Mouse (Mus musculus) embryonic facial prominence, embryonic 10.5 days (tissue): Measurements from ENCODE around the gene Yeats2. TPM values are rescaled to one million over a fixed set of nuclear protein-coding genes. Genes with fewer than 3 reads are reported as not detected.

ENCODE experiments used
- DNase-seq: peaks from one replicate; pipeline ENCODE4 v3.0.0-alpha.2; 2017; ENCODE audit warnings: low spot score
- H3K27ac ChIP-seq: fragments of 300-500 bp; sonication (generic); replicated peaks from 2 replicates; pipeline ENCODE4 v1.5.1; 2016; ENCODE audit warnings: mild to moderate bottlenecking
- H3K27me3 ChIP-seq: fragments of 300-500 bp; sonication (generic); replicated peaks from 2 replicates; pipeline ENCODE4 v1.6.1; 2016; ENCODE audit warnings: low read depth, mild to moderate bottlenecking; ENCODE audit not compliant: poor library complexity, severe bottlenecking
- H3K36me3 ChIP-seq: fragments of 300-500 bp; sonication (generic); replicated peaks from 2 replicates; pipeline ENCODE4 v1.6.1; 2016; ENCODE audit warnings: mild to moderate bottlenecking, moderate library complexity
- H3K4me1 ChIP-seq: fragments of 300-500 bp; sonication (generic); 2 replicates; pipeline ENCODE4 v1.6.1; 2016
- H3K4me3 ChIP-seq: fragments of 300-500 bp; sonication (generic); 2 replicates; pipeline ENCODE4 v1.5.1; 2016; ENCODE audit warnings: mild to moderate bottlenecking, moderate library complexity
- H3K9me3 ChIP-seq: fragments of 300-500 bp; sonication (generic); 2 replicates; pipeline ENCODE4 v1.6.1; 2016; ENCODE audit warnings: mild to moderate bottlenecking
- WGBS: fragments of 180-500 bp; shearing (Covaris S2); methylation state at CpG from one replicate; pipeline ENCODE4 v1.1.7; 2016; 5-methylcytosine and 5-hydroxymethylcytosine counted together
- polyA plus RNA-seq: library from polyadenylated mRNA; unstranded; fragments of >200 nt; fragmentation: Nextera tagmentation; extraction: Ambion mirVana; gene quantifications from 2 replicates; pipeline ENCODE4 v1.2.1, GENCODE M21; 2016

Gene Yeats2
- polyA plus RNA-seq, 1 experiment from 2014 or later = 52.7 TPM

GRCm38 (mm10) chr16:20196962-20197361, 56.1 kb downstream of the Yeats2 start:
- H3K27me3 ChIP-seq = no peaks in the 10 kb centered on the region
- peaks cover 99% of the 10 kb centered on the region for H3K36me3 ChIP-seq
- no peak overlapping the region for H3K4me3 ChIP-seq
- no peak for DNase-seq
- 96% methylated on average over 5 of the region's 5 CpGs for WGBS
- H3K9me3 ChIP-seq = no peaks in the 10 kb centered on the region
- no peaks in the 10 kb centered on the region for H3K4me1 ChIP-seq
- no peak overlapping the region for H3K27ac ChIP-seq

GRCm38 (mm10) chr16:20199501-20200201, 58.8 kb downstream of the Yeats2 start:
- 82% methylated on average over 5 of the region's 5 CpGs for WGBS
- Histone ChIP-seq H3K27ac (no peak overlapping the region), H3K9me3 (no peaks in the 10 kb centered on the region), H3K27me3 (no peaks in the 10 kb centered on the region), H3K4me3 (no peak overlapping the region), H3K36me3 (peaks cover 99% of the 10 kb centered on the region), H3K4me1 (no peaks in the 10 kb centered on the region)
- no peak for DNase-seq

GRCm38 (mm10) chr16:20213591-20214226, 72.8 kb downstream of the Yeats2 start:
- no peak overlapping the region for H3K4me3 ChIP-seq
- H3K9me3 ChIP-seq = no peaks in the 10 kb centered on the region
- H3K4me1 ChIP-seq = no peaks in the 10 kb centered on the region
- H3K27ac ChIP-seq = no peak overlapping the region
- DNase-seq = peak; percentile 47
- H3K36me3 ChIP-seq = peaks cover 98% of the 10 kb centered on the region
- no peaks in the 10 kb centered on the region for H3K27me3 ChIP-seq
- WGBS = 91% methylated on average over 3 of the region's 3 CpGs

GRCm38 (mm10) chr16:20222726-20223125, 81.9 kb downstream of the Yeats2 start:
- Histone ChIP-seq H3K4me1 (no peaks in the 10 kb centered on the region), H3K27me3 (no peaks in the 10 kb centered on the region), H3K36me3 (peaks cover 97% of the 10 kb centered on the region), H3K27ac (no peak overlapping the region), H3K9me3 (no peaks in the 10 kb centered on the region), H3K4me3 (no peak overlapping the region)
- DNase-seq = no peak
- 95% methylated on average over 6 of the region's 6 CpGs for WGBS

GRCm38 (mm10) chr16:20226676-20227075, 85.8 kb downstream of the Yeats2 start:
- 92% methylated on average over 4 of the region's 4 CpGs for WGBS
- no peak overlapping the region for H3K27ac ChIP-seq
- peaks cover 97% of the 10 kb centered on the region for H3K36me3 ChIP-seq
- no peak for DNase-seq
- H3K27me3 ChIP-seq = no peaks in the 10 kb centered on the region
- H3K4me1 ChIP-seq = no peaks in the 10 kb centered on the region
- no peaks in the 10 kb centered on the region for H3K9me3 ChIP-seq
- no peak overlapping the region for H3K4me3 ChIP-seq

- Histone ChIP-seq H3K4me3 (no peak overlapping the region), H3K4me1 (no peaks in the 10 kb centered on the region), H3K36me3 (peaks cover 94% of the 10 kb centered on the region), H3K27me3 (no peaks in the 10 kb centered on the region), H3K9me3 (no peaks in the 10 kb centered on the region), H3K27ac (no peak overlapping the region)
- WGBS = 87% methylated on average over 6 of the region's 6 CpGs
- no peak for DNase-seq
Measured at GRCm38 (mm10) chr16:20227504-20227903, 86.6 kb downstream of the Yeats2 start.

- peaks cover 94% of the 10 kb centered on the region for H3K36me3 ChIP-seq
- no peaks in the 10 kb centered on the region for H3K27me3 ChIP-seq
- H3K27ac ChIP-seq = no peak overlapping the region
- no peak for DNase-seq
- no peaks in the 10 kb centered on the region for H3K4me1 ChIP-seq
- H3K4me3 ChIP-seq = no peak overlapping the region
- WGBS = 94% methylated on average over 5 of the region's 5 CpGs
- H3K9me3 ChIP-seq = no peaks in the 10 kb centered on the region
Measured at GRCm38 (mm10) chr16:20228167-20228566, 87.3 kb downstream of the Yeats2 start.

GRCm38 (mm10) chr16:20234406-20234805, 93.5 kb downstream of the Yeats2 start:
- no peaks in the 10 kb centered on the region for H3K4me1 ChIP-seq
- no peak overlapping the region for H3K27ac ChIP-seq
- 0 out of 2 replicates have a peak, but pooled peaks cover 5% of the 10 kb centered on the region for H3K27me3 ChIP-seq
- WGBS = 75% methylated on average over 4 of the region's 4 CpGs
- H3K9me3 ChIP-seq = no peaks in the 10 kb centered on the region
- H3K36me3 ChIP-seq = peaks cover 51% of the 10 kb centered on the region
- no peak for DNase-seq
- H3K4me3 ChIP-seq = no peak overlapping the region

- Histone ChIP-seq H3K9me3 (no peaks in the 10 kb centered on the region), H3K27ac (no peak overlapping the region), H3K4me1 (peaks cover 8% of the 10 kb centered on the region), H3K36me3 (peaks cover 24% of the 10 kb centered on the region), H3K27me3 (peaks cover 19% of the 10 kb centered on the region), H3K4me3 (no peak overlapping the region)
- 58% methylated on average over 4 of the region's 4 CpGs for WGBS
- DNase-seq = no peak
Measured at GRCm38 (mm10) chr16:20237426-20237825, 96.6 kb downstream of the Yeats2 start.

- H3K9me3 ChIP-seq = no peaks in the 10 kb centered on the region
- no peak for DNase-seq
- H3K4me1 ChIP-seq = peaks cover 8% of the 10 kb centered on the region
- peaks cover 21% of the 10 kb centered on the region for H3K27me3 ChIP-seq
- 87% methylated on average over 4 of the region's 4 CpGs for WGBS
- H3K27ac ChIP-seq = no peak overlapping the region
- peaks cover 11% of the 10 kb centered on the region for H3K36me3 ChIP-seq
- no peak overlapping the region for H3K4me3 ChIP-seq
Measured at GRCm38 (mm10) chr16:20238646-20239045, 97.8 kb downstream of the Yeats2 start.

GRCm38 (mm10) chr16:20240468-20241414, 99.9 kb downstream of the Yeats2 start, which contains the start of gene Map6d1:
TSS of gene Map6d1 (minus strand) at chr16:20241358.
- Histone ChIP-seq H3K36me3 (no peaks in the 10 kb centered on the region), H3K4me1 (peaks cover 8% of the 10 kb centered on the region), H3K9me3 (no peaks in the 10 kb centered on the region), H3K4me3 (peak within 1 kb of the TSS; percentile 85), H3K27ac (peak within 1 kb of the TSS; percentile 87), H3K27me3 (peaks cover 21% of the 10 kb centered on the region)
- peak; percentile 77 for DNase-seq
- 3% methylated on average over 90 of the region's 90 CpGs for WGBS

- no peak overlapping the region for H3K4me3 ChIP-seq
- DNase-seq = no peak
- H3K36me3 ChIP-seq = no peaks in the 10 kb centered on the region
- no peak overlapping the region for H3K27ac ChIP-seq
- H3K4me1 ChIP-seq = no peaks in the 10 kb centered on the region
- peaks cover 5% of the 10 kb centered on the region for H3K27me3 ChIP-seq
- no peaks in the 10 kb centered on the region for H3K9me3 ChIP-seq
Measured at GRCm38 (mm10) chr16:20247103-20247502, 106.2 kb downstream of the Yeats2 start.
